ENCODE assay signal across 8 mouse cellular contexts in the genomic region with DNA sequence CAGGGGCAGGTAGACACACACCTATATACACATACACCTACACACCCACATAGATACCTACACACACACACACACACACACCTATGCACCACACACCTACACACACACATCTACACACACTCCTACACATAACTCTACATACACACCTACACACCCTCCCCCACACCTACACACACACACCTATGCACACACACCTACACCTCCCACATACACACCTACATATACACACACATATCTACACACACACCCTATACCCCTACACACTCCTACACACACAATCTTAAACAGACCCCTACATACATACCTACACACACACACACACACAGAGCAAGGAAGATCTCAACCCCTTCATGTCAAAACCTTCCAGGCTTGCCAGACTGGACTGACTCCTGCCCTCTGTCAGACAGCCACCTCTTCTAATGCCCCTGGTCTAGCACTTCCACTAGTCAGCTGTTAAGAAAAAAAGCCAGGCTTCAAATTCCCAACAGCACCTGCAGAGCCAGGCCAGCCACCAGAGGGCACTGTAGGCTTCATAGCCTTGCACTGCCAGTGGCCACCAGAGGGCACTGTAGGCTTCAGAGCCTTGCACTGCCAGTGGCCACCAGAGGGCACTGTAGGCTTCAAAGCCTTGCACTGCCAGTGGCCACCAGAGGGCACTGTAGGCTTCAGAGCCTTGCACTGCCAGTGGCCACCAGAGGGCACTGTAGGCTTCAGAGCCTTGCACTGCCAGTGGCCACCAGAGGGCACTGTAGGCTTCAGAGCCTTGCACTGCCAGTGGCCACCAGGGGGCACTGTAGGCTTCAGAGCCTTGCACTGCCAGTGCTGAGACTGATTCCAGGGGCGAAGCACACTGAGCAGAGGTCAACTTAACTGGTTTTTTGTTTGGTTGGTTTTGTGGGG. TPM values are rescaled to one million over a fixed set of nuclear protein-coding genes. Genes with fewer than 3 reads are reported as not detected.
DNase-seq lines count a peak whose midpoint lies in the region; ATAC-seq lines count a peak whose summit lies in the region.

No protein-coding gene starts in this region.

- H3K9ac ChIP-seq in kidney, embryonic 15.5 days: no peak overlapping the region

- intact Hi-C loops in heart, postnatal 25 days (cut with DNase I): no loop called here

- 0 out of 2 replicates have a peak, but pooled peaks have one; percentile 12 for ATAC-seq in kidney, embryonic 15.5 days (replicated peaks; ENCODE audit: low FRiP score)

- H3K27ac ChIP-seq in kidney, embryonic 15.5 days: no peak overlapping the region

- H3K27me3 ChIP-seq in kidney, embryonic 15.5 days: no peaks in the 10 kb centered on the region

- no peak overlapping the region for H3K4me3 ChIP-seq in kidney, embryonic 15.5 days (replicated peaks)

- H3K4me2 ChIP-seq in kidney, embryonic 15.5 days: no peak overlapping the region

- no peaks in the 10 kb centered on the region for H3K9me3 ChIP-seq in kidney, embryonic 15.5 days (replicated peaks)

- peaks cover 19% of the 10 kb centered on the region; the same call in 1 of the 2 replicates for H3K36me3 ChIP-seq in kidney, embryonic 15.5 days

- WGBS in kidney, embryonic 15.5 days: 100% methylated on average over 1 of the region's 1 CpGs

- no peaks in the 10 kb centered on the region for H3K4me1 ChIP-seq in kidney, embryonic 15.5 days

- DNase-seq in heart, adult 11 months: peak; percentile 86
- DNase-seq in heart, postnatal 25 days (ENCODE audit: low spot score): no peak
- peak; percentile 50 for DNase-seq in A20 (ENCODE audit: low read depth, low spot score)
- peak; percentile 65 for DNase-seq in adrenal gland, postnatal 25 days
- DNase-seq in gastrocnemius, adult 18-20 months (ENCODE audit: low spot score): peak; percentile 63
- peak; percentile 81 for DNase-seq in lung, postnatal 14 days
- peak; percentile 75 to 92 for DNase-seq in spleen, postnatal 4 days (ENCODE audit: low spot score in 2 of 2)

RNA-seq across cellular contexts. Expression of a gene that starts 7.9 kb away (rescaled TPM):
- total RNA-seq in heart, postnatal 25 days (2021): 1 to 10 TPM; 4.6 to 6.8 TPM
- 4.9 and 5.3 TPM in 2 replicates for total RNA-seq in adrenal gland, postnatal 25 days (2021)
- total RNA-seq in gastrocnemius, adult 18-20 months (2021): 1 to 10 TPM; 5.4 to 5.5 TPM
- 10.5 and 10.6 TPM in 2 replicates for polyA plus RNA-seq in kidney, embryonic 15.5 days (2015; fragmentation: Nextera tagmentation; extraction: Ambion mirVana)

RNA-seq across cellular contexts. Expression of a gene that starts 12.7 kb away (rescaled TPM):
- 100 to 1,000 TPM; 138 to 145 TPM for total RNA-seq in heart, postnatal 25 days (2021)
- 41.6 and 44.9 TPM in 2 replicates for total RNA-seq in adrenal gland, postnatal 25 days (2021)
- 100 to 1,000 TPM; 108 to 115 TPM for total RNA-seq in gastrocnemius, adult 18-20 months (2021)
- polyA plus RNA-seq in kidney, embryonic 15.5 days (2015; fragmentation: Nextera tagmentation; extraction: Ambion mirVana): 113 and 128 TPM in 2 replicates

RNA-seq across cellular contexts. Expression of a gene that starts 21.6 kb away (rescaled TPM):
- 10 to 100 TPM; 29.1 to 38.1 TPM for total RNA-seq in heart, postnatal 25 days (2021)
- total RNA-seq in adrenal gland, postnatal 25 days (2021): 90.6 and 90.8 TPM in 2 replicates
- 10 to 100 TPM; 31.7 to 37.0 TPM for total RNA-seq in gastrocnemius, adult 18-20 months (2021)
- 59.6 and 67.8 TPM in 2 replicates for polyA plus RNA-seq in kidney, embryonic 15.5 days (2015; fragmentation: Nextera tagmentation; extraction: Ambion mirVana)

RNA-seq across cellular contexts. Expression of a gene that starts 54.9 kb away (rescaled TPM):
- total RNA-seq in heart, postnatal 25 days (2021): 1 to 10 TPM; 1.4 to 2.1 TPM
- total RNA-seq in adrenal gland, postnatal 25 days (2021): 0.18 and 0.62 TPM in 2 replicates
- total RNA-seq in gastrocnemius, adult 18-20 months (2021): 1 to 10 TPM; 1.1 to 1.5 TPM
- polyA plus RNA-seq in kidney, embryonic 15.5 days (2015; fragmentation: Nextera tagmentation; extraction: Ambion mirVana): 0.18 and 0.39 TPM in 2 replicates

RNA-seq across cellular contexts. Expression of a gene that starts 55.5 kb away (rescaled TPM):
- total RNA-seq in heart, postnatal 25 days (2021): not detected
- total RNA-seq in adrenal gland, postnatal 25 days (2021): not detected in 2 replicates
- total RNA-seq in gastrocnemius, adult 18-20 months (2021): not detected
- polyA plus RNA-seq in kidney, embryonic 15.5 days (2015; fragmentation: Nextera tagmentation; extraction: Ambion mirVana): not detected in 2 replicates
